Mouse (Mus musculus) liver, embryonic 14 days (tissue): Measurements from ENCODE around the gene Pgap2. TPM values are rescaled to one million over a fixed set of nuclear protein-coding genes. Genes with fewer than 3 reads are reported as not detected.

ENCODE experiments used
- polyA plus RNA-seq: library from polyadenylated mRNA; depleted of rRNA; stranded (reverse); fragments of >200 nt; gene quantifications from 2 replicates; pipeline ENCODE4 v1.2.3, GENCODE M21; 2012; rRNA removed

The Pgap2 gene
- polyA plus RNA-seq = 13.1 and 14.6 TPM in 2 replicates

GRCm38 (mm10) chr7:102209756-102210721 is at the start of gene Pgap2, which contains the start of gene Nup98:
TSS of gene Pgap2 (plus strand) at chr7:102210208.
TSS of gene Nup98 (minus strand) at chr7:102210176.

DNA sequence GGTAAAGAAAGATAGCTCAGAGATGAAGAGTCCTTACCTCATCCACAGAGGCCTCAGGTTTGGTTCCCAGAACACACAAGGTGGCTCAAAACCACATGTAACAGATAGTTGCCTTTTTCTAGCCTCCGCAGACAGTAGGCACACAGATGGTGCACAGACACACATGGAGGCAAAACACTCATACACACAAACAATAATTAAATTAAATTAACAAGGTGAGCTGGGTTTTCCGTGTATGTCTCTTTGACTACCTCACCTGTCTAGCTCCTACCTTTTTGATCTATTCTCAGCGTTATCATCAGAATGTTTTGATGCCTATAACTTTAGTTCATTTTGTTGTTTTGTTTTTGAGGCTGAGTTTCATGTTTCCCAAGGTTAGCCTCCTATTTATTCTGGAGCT is 45.9 kb downstream of the Pgap2 start, which contains the start of gene Rhog:
Gene Rhog, minus strand, starts transcription at position 101 of the 400 bp plus-strand sequence.

GRCm38 (mm10) chr7:102267601-102268394 is 57.8 kb downstream of the Pgap2 start, which contains the start of gene Stim1:
TSS of gene Stim1 (plus strand) at chr7:102267806.

Other genes with a start within 250 kb of the Pgap2 start
- 9.0 and 12.3 TPM in 2 replicates for gene Il18bp, start 191.5 kb upstream of the Pgap2 start, polyA plus RNA-seq
- 17.6 and 17.7 TPM in 2 replicates for gene Rnf121, start 144.7 kb upstream of the Pgap2 start, polyA plus RNA-seq
- 15.5 and 16.8 TPM in 2 replicates for gene Xndc1, start 144.7 kb upstream of the Pgap2 start, polyA plus RNA-seq
- gene Xntrpc, start 144.5 kb upstream of the Pgap2 start, polyA plus RNA-seq = 0.98 and 1.3 TPM in 2 replicates
- gene Trpc2, start 127.1 kb upstream of the Pgap2 start, polyA plus RNA-seq = 0.06 TPM in 1 of 2 replicates, not detected in the other
- gene Art1, start 108.5 kb upstream of the Pgap2 start, polyA plus RNA-seq = 0.03 and 0.41 TPM in 2 replicates
- 0.09 and 0.16 TPM in 2 replicates for gene Art5, start 100.7 kb upstream of the Pgap2 start, polyA plus RNA-seq
- gene Chrna10, start 93.4 kb upstream of the Pgap2 start, polyA plus RNA-seq = 0.01 TPM in 1 of 2 replicates, not detected in the other
- gene Nup98, start within 50 bp of the Pgap2 start, polyA plus RNA-seq = 8.2 and 10.7 TPM in 2 replicates
- 22.4 and 34.0 TPM in 2 replicates for gene Rhog, start 45.8 kb downstream of the Pgap2 start, polyA plus RNA-seq
- 7.8 and 7.9 TPM in 2 replicates for gene Stim1, start 57.6 kb downstream of the Pgap2 start, polyA plus RNA-seq
- 127 and 130 TPM in 2 replicates for gene Rrm1, start 231.5 kb downstream of the Pgap2 start, polyA plus RNA-seq